Mouse (Mus musculus): Measurements from ENCODE around the gene Psat1. TPM values are rescaled to one million over a fixed set of nuclear protein-coding genes. Genes with fewer than 3 reads are reported as not detected.

The Psat1 gene
- total and polyA plus RNA-seq, 3 experiments, result 340 to 549 (median 423) TPM

DNA sequence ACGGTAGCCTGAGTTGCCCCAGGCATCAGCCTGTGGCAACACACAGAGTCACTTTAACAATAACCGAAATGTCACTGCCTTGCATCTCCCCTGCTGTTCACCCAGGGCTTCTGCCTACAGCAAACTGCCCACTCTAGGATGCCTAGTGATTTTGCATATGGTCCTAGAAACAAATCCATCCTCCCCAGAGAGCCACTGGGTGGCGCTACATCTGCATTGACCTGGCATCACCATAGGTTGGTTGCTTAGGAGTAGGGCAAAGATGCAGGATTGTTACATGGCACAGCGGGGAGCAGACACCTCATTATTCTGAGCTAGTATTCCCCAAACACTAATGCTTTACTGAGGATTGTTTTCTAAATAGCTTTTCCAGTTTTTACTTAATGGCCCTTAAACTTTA lies 80.3 kb downstream of the Psat1 start:
- H3K27me3 ChIP-seq (replicated peaks), result no peaks in the 10 kb centered on the region
- no peaks in the 10 kb centered on the region for H3K79me2 ChIP-seq (replicated peaks; ENCODE audit: control insufficient read depth, extremely low read depth, insufficient read depth, poor library complexity, severe bottlenecking)
- H3K4me3 ChIP-seq (replicated peaks in 1 of 3; ENCODE audit: low read depth in 2 of 3, low read length in 2 of 3, poor library complexity in 1 of 3), result no peak overlapping the region
- peak; percentile 41 for DNase-seq (ENCODE audit: extremely low read depth)
- H3K9ac ChIP-seq (ENCODE audit: insufficient read depth, low read depth), result no peak overlapping the region
- peak in 1 of 2 experiments; percentile 65; a peak in 2 of 4 replicates for TF ChIP-seq CTCF (conservative IDR thresholded peaks at IDR 0.05 in 1 of 2, IDR thresholded peaks at IDR 0.05 in 1 of 2; ENCODE audit: low read depth in 2 of 2, low read length in 2 of 2)
- no peak for TF ChIP-seq MAZ (IDR thresholded peaks at IDR 0.05; ENCODE audit: low read depth, low read length)
- no peak for TF ChIP-seq MAX (IDR thresholded peaks at IDR 0.05; ENCODE audit: low read length)
- TF ChIP-seq SMC3 (IDR thresholded peaks at IDR 0.05; ENCODE audit: low read depth, low read length), result peak; percentile 59
- peak; percentile 54 for TF ChIP-seq RAD21 (IDR thresholded peaks at IDR 0.05; ENCODE audit: low read depth, low read length)
- no peaks in the 10 kb centered on the region for H3K4me1 ChIP-seq (ENCODE audit: control insufficient read depth in 1 of 2, insufficient read depth in 2 of 2)
- H3K36me3 ChIP-seq (replicated peaks in 1 of 2; ENCODE audit: control insufficient read depth in 1 of 2, insufficient read depth in 1 of 2, low read length in 1 of 2), result no peaks in the 10 kb centered on the region
- dilution Hi-C loops (cut with MboI; ENCODE audit: extremely low pct_ligation_motif_present, extremely low pct_unique_long_range_greater_than_20kb, low sequenced_read_pairs), result no loop called here
- no peak overlapping the region for H3K27ac ChIP-seq (ENCODE audit: insufficient read depth, low read depth)
- H3K9me3 ChIP-seq (replicated peaks; ENCODE audit: low read length), result no peaks in the 10 kb centered on the region
- in situ Hi-C loops (cut with MboI; ENCODE audit: low pct_ligation_motif_present, low pct_unique_long_range_greater_than_20kb, low sequenced_read_pairs), result loop anchor here (25.0 kb wide), 1 partner anchor 230 kb away; no protein-coding TSS in a partner anchor
- no peak overlapping the region for H3K4me2 ChIP-seq (ENCODE audit: insufficient read depth, low read depth, poor library complexity, severe bottlenecking)

DNA sequence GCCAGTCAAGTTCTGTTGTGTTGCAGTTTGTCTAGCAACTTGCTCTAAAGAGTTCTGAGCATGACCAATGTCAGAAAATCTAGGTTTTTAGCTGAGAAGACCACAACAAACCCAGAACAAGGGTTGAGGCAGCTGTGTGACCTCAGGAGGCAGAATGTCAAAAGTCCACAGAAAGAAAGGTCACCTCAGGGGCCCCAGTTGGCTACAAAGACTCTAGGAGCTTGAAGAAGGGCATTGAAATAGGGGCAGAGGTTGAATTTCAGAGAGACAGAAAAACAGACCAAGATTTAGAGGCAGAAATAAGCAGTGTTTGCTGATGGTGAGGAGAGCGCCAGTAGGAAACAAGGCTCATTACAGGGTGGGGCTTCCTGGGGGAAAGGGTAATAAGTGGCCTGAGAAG lies 81.0 kb downstream of the Psat1 start:
- H3K27me3 ChIP-seq (replicated peaks), result no peaks in the 10 kb centered on the region
- H3K9me3 ChIP-seq (replicated peaks; ENCODE audit: low read length), result no peaks in the 10 kb centered on the region
- no peaks in the 10 kb centered on the region for H3K4me1 ChIP-seq (ENCODE audit: control insufficient read depth in 1 of 2, insufficient read depth in 2 of 2)
- DNase-seq (ENCODE audit: extremely low read depth), result no peak
- no peaks in the 10 kb centered on the region for H3K36me3 ChIP-seq (replicated peaks in 1 of 2; ENCODE audit: control insufficient read depth in 1 of 2, insufficient read depth in 1 of 2, low read length in 1 of 2)
- H3K4me3 ChIP-seq (replicated peaks in 1 of 3; ENCODE audit: low read depth in 2 of 3, low read length in 2 of 3, poor library complexity in 1 of 3), result no peak overlapping the region
- H3K79me2 ChIP-seq (replicated peaks; ENCODE audit: control insufficient read depth, extremely low read depth, insufficient read depth, poor library complexity, severe bottlenecking), result no peaks in the 10 kb centered on the region
- in situ Hi-C loops (cut with MboI; ENCODE audit: low pct_ligation_motif_present, low pct_unique_long_range_greater_than_20kb, low sequenced_read_pairs) (loop anchor here (25.0 kb wide), 1 partner anchor 229 kb away; no protein-coding TSS in a partner anchor), dilution Hi-C loops (cut with MboI; ENCODE audit: extremely low pct_ligation_motif_present, extremely low pct_unique_long_range_greater_than_20kb, low sequenced_read_pairs) (no loop called here)
- TF ChIP-seq HCFC1 (IDR thresholded peaks at IDR 0.05; ENCODE audit: low read depth, low read length), result no peak
- no peak for TF ChIP-seq EP300 (IDR thresholded peaks at IDR 0.05; ENCODE audit: low read length)
- TF ChIP-seq GABPA (IDR thresholded peaks at IDR 0.05; ENCODE audit: insufficient replicate concordance, low read depth, low read length), result no peak
- no peak for TF ChIP-seq KAT2A (IDR thresholded peaks at IDR 0.05; ENCODE audit: insufficient replicate concordance, low read length)
- no peak for TF ChIP-seq MEF2A (IDR thresholded peaks at IDR 0.05; ENCODE audit: borderline replicate concordance, low read depth, low read length)
- TF ChIP-seq JUND (conservative IDR thresholded peaks at IDR 0.05; ENCODE audit: low read depth, low read length), result no peak
- TF ChIP-seq JUN (IDR thresholded peaks at IDR 0.05; ENCODE audit: insufficient read depth, low read depth, low read length), result no peak
- TF ChIP-seq IRF4 (IDR thresholded peaks at IDR 0.05; ENCODE audit: low read depth, low read length), result no peak
- TF ChIP-seq RCOR1 (conservative IDR thresholded peaks at IDR 0.05; ENCODE audit: low read depth, low read length), result no peak
- no peak for TF ChIP-seq MAFK (IDR thresholded peaks at IDR 0.05; ENCODE audit: insufficient replicate concordance, low read length)
- TF ChIP-seq TCF12 (IDR thresholded peaks at IDR 0.05; ENCODE audit: low read depth, low read length), result no peak
- no peak for TF ChIP-seq SIN3A (IDR thresholded peaks at IDR 0.05; ENCODE audit: low read length)
- no peak overlapping the region for H3K4me2 ChIP-seq (ENCODE audit: insufficient read depth, low read depth, poor library complexity, severe bottlenecking)
- H3K9ac ChIP-seq (ENCODE audit: insufficient read depth, low read depth), result no peak overlapping the region
- H3K27ac ChIP-seq (ENCODE audit: insufficient read depth, low read depth), result no peak overlapping the region
